Mouse (Mus musculus) T-helper 2 cell (primary cell): ENCODE results near the gene Hif3a.

Experiments used
- in situ Hi-C: fragments of 300-600 bp; cut with MboI, MseI; formaldehyde crosslinking; loops from one replicate; pipeline ENCODE4 v1.15.1; 2025; ENCODE audit warnings: high pct_unique_total_duplicates

Gene Hif3a

GRCm38 (mm10) chr7:16993651-16994399 is 68.4 kb downstream of the Hif3a start:
- in situ Hi-C loops = no loop called here

DNA sequence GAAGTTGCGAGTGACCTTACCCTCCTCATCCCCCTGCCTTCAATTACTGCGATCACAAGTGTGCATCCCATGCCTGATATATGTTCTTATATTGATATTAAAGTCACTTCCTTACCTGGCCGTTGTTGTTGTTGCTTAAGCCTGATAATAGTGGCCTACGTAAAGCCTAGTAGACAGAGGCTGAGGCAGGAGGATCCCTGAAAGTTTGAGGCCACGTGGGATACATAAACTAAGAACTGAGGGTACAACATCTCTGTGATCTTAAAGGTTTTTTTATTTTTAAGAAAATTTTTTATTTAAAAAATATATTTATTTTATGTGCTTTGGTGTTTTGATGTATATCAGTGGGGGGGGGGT is 69.8 kb downstream of the Hif3a start, which contains the start of gene Ccdc8:
Gene Ccdc8, plus strand, starts transcription at position 258 of the 357 bp plus-strand sequence.
- in situ Hi-C loops = no loop called here

GRCm38 (mm10) chr7:16991681-16992450 is 70.4 kb downstream of the Hif3a start:
- in situ Hi-C loops = no loop called here

GRCm38 (mm10) chr7:16990006-16990744 is 72.1 kb downstream of the Hif3a start:
- in situ Hi-C loops = no loop called here

DNA sequence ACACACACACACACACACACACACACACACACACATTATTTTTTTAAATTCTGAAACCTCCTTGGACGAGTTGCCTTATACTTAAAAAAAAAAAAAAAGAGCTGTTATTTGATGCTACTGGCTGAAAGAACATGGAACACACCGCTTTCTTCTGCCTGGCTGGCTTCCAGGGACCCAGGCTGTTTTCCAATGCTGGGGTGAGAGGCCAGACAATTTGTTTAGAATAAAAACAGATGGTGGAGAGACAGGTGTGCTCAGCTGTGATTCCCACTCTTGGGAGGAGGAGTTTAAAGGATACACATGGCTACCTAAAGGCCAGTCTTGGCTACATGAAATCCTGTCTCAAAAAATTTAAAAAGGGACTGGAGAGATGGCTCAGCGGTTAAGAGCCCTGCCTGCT is 73.8 kb downstream of the Hif3a start:
- in situ Hi-C loops = no loop called here

GRCm38 (mm10) chr7:16987541-16988149 is 74.6 kb downstream of the Hif3a start:
- in situ Hi-C loops = no loop called here

GRCm38 (mm10) chr7:16982859-16983568 is 79.2 kb downstream of the Hif3a start, which contains the start of gene Gm42372:
Gene Gm42372, plus strand, starts transcription at chr7:16983086.
- in situ Hi-C loops = no loop called here
